Mouse (Mus musculus) retina, embryonic 14.5 days (tissue): ENCODE measurements around the gene Tmem132c.

Source experiments
- DNase-seq: peaks from one replicate; pipeline ENCODE4 v3.0.0-alpha.2; 2015; ENCODE audit warnings: low spot score

Tmem132c gene

GRCm38 (mm10) chr5:127286886-127287285 lies 45.3 kb downstream of the Tmem132c start:
- no peak for DNase-seq

DNA sequence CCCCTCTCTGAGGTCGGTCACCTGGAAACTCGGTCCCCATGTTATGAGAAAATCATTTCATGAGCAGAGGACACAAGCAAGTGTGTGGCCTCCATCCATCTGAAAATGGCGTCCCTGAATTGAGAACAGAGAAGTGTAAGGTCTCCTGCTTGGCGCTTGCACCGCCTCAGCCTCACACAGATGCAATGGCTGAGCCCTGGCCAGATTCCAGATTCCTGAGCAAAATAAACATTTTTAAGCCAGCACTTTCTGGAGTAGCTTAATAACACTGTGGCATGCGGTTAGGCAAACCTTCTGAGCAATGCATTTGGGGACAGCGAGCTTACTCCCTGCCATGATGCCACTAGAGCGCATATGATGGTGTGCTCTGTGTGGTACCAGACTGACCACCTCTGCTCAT lies 48.1 kb downstream of the Tmem132c start:
- DNase-seq: no peak

GRCm38 (mm10) chr5:127290461-127291250 lies 49.0 kb downstream of the Tmem132c start:
- no peak for DNase-seq

GRCm38 (mm10) chr5:127291581-127291980 lies 50.0 kb downstream of the Tmem132c start:
- no peak for DNase-seq

DNA sequence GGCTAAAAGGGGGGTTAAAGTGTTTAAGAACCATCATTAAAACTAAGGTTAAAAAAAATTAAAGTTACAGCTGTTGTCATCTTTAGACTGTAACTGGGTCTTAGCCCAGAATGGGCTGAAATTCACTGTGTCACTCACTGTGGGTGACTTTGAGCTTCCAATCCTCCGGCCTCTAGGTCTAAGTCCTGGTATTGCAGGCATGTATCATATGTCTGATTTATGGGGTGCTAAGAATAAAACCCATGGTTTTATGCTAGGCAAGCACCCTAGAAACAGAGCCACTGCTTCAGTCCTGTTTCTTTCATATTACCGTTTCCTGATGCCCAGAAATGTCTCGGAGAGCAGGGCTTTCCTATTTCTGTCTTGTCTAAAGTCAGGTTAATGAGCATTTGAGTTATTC lies 52.1 kb downstream of the Tmem132c start:
- no peak for DNase-seq

DNA sequence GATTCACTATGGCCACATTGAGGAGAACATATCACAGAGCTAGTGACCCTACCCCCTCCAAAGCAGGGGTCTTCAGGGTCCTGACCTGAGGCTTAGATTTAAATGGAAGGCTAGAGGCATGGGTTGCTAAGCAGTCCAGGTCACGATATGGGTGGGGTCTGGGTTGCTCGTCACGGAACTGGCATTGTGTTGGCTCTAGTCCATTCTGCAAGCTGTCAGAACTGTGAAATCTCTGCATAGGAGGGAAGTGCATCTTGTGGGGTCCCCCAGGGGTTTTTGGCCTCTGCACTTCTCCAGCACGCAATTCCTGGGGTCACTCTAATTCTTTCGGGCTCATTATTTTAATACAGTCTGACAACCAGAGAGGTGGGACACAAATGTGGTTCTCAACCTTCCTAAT lies 55.9 kb downstream of the Tmem132c start:
- DNase-seq: no peak

DNA sequence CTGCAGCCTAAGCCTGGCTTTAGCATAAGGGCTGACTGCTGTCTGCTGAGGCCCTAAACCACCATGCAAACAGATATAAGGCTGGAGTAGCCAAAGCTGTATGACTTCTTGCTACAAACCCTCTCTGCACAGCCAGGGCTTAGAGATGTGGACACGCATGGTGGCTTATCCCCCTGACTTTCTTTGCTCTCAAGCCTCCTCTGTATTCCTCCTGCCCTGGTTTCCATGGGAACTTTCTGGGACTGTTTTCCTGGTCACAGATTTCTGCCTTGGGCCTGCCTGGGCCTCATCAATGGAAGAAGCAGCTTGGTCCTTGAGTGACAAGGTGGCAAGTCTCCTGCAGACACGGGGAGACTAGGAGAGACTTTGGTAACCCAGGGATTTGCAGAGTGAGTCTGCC lies 56.5 kb downstream of the Tmem132c start:
- DNase-seq: no peak

GRCm38 (mm10) chr5:127299010-127299409 lies 57.4 kb downstream of the Tmem132c start:
- DNase-seq: no peak

DNA sequence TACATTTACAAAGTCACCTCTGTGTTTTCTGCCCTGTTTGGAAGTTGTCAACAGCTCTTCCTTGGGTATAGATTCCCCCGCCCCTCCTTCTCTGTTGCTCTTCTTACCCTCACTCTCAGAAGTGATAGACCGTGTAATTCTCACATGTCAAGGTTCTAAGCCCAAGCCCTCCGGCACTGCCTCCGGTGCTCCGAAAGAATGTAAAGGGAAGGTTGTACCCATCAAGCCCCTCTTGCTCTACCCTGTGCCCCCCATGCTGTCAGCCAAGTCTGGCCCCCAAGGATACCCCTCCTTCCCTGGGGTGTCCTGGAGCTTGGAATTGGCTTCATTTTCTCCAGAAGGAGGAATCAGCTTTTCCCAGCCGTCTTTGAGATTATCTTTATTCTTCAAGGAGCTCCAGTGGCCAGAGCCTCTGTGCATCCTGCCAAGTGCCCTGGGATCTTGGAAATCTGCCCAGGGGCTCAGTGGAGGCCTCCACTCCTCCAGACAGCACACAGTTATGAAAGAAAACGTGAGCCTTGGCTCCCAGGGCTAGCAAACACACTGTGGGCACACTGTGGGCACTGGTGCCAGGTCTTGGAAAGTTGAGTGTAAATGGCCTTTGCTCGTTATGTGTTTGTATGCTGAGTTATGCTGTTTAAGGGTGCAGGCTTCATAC lies 59.1 kb downstream of the Tmem132c start:
- no peak for DNase-seq

DNA sequence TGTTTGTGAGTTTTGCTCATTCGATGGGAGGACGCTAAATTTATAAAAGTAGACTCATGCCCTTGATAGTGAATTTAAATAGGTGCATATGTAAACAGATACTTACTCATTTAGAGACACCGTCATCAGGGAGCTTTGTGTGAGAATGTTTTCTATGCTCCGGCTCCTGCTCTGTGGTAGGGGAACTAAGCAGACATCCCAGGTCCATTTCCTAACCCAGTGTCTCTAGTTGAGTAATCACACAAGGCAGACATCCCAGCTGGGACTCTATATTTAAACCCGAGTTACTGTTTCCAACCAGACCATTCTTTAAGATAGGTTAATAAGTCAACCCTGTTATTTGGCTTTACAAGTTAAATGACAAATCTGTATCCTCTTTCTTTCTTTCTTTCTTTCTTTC lies 63.7 kb downstream of the Tmem132c start:
- no peak for DNase-seq

- no peak for DNase-seq
Measured at GRCm38 (mm10) chr5:127305719-127306118, 64.1 kb downstream of the Tmem132c start.

GRCm38 (mm10) chr5:127306726-127307125 lies 65.1 kb downstream of the Tmem132c start:
- no peak for DNase-seq

- DNase-seq: no peak
Measured at GRCm38 (mm10) chr5:127310318-127311004, 68.9 kb downstream of the Tmem132c start.

GRCm38 (mm10) chr5:127311005-127311331 lies 69.4 kb downstream of the Tmem132c start:
- DNase-seq: no peak

- no peak for DNase-seq
Measured at GRCm38 (mm10) chr5:127313634-127314033, 72.0 kb downstream of the Tmem132c start.

DNA sequence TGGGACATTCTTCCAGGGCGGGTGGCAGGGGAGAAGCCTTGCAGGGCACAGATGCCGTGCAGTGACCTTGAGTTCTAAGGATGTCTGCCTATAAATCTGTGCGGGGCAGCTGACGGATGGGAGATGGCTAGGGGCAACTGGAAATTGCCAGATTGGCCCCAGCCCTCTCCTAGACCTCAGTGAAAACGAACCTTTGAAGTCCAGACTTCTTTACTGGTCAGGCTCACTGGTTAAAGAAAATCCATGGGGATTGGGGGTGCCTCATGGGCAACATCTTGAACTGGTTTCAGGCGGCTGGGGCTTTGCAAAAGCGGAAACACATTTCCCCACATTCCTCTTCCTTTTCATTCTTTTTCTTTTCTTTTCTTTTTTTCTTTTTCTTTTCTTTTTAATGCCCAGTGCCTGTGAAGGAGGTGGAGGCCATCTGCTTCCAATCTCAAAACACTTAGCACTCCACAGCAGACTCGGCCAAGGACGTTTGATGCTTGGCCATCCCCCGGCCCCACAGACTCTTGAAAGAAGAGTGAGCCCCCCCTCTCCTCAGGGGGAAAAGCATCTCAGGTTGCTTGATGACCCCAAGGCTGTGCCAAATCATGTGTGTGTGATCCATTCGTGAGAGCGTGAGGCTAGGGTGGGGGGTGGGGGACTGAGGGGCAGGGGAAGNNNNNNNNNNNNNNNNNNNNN lies 77.6 kb downstream of the Tmem132c start:
- DNase-seq: no peak

DNA sequence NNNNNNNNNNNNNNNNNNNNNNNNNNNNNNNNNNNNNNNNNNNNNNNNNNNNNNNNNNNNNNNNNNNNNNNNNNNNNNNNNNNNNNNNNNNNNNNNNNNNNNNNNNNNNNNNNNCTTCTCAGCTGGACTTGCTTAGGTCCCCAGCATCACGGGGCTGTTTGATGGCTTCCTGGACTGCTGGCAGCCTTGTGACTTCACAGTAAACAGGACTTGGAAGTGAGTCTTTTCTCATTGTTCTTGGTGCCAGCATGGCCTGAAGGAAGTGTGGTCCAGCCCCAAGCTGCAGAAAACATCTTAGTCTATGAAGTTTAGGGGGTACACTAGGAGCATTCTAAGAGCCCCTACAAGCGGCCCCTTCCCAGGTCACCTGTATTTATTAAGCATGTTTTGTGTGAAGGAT lies 83.0 kb downstream of the Tmem132c start:
- DNase-seq: no peak

DNA sequence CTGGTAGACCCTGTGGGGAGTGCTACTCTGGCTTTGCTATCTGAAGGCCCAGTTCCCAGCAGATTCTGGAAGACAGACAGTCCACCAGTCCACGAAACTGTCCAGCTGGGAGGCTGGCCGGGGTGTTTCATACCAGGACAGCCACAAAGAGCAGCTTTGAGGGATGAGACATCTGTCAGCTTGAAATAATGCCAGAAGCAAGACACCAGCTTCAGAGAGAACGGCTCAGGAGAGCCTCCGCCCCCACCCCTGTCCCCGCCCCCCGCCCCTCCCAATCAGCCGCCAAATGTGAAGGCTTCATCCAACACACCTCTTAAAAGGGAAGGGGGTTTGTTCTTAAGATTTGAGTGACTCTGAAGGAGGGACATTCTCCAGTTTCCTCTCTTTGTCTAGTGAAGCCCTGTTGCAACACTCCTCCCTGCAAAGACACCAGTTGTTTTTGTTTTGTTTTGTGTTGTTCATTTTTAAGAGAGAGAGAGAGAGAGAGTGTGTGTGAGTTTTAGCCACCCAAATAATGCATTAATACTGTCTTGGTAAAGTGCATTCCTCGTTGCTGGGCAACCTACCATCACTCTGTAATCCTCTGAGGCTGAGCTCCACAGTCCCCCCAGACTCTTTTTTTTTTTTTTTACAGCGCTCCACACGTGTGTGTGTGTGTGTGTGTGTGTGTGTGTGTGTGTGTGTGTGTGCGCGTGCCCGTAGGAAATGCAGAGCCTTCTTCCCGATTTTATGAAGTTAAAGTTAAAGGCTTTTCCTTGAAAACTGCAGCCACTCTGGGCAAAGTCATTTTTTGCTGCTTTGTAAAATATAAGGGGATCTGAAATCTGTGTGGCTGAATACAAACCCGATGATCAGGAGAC lies 94.7 kb downstream of the Tmem132c start:
- peak; percentile 51 for DNase-seq

GRCm38 (mm10) chr5:127336908-127337265 lies 95.3 kb downstream of the Tmem132c start:
- DNase-seq: no peak

DNA sequence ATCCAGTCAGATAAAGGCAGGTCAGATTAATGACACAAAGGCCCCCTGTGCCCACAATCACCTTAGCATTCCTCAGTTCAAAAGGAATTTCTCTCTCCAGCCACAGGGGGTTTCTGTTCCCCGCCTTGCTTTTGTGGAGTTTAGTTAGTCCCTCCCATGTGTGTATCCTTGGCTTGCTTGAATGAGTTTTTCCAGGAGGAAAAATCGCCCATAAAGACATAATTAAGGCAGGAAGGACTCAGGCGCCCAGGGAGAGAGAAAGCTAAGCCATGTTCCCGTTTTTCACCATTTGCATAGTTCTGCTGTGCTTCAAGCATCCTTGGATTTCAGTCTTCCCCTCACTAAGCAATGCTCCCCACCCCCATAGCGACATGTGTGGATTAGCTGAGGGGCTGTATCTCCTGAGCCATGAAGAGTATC lies 97.4 kb downstream of the Tmem132c start:
- DNase-seq: peak; percentile 46

DNA sequence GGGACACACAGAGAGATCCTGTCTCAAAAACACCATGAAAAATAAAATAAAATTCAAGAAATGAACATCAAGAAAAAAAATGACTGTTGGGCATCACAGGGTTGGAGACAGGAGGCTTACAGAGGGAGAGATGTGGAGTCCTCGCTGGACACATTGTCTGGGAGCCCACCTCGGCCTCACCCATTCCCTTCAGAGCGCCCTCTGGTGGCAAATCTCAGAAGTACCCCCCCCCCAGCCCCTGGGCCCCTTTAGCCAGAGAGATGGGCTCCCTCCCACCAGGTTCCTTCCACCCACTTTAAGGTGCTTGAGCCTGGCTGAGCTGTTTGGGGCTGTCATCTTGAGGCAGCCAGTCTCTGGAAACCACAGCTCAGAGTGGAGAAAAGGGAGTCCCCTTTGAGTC lies 99.5 kb downstream of the Tmem132c start:
- peak; percentile 45 for DNase-seq

DNA sequence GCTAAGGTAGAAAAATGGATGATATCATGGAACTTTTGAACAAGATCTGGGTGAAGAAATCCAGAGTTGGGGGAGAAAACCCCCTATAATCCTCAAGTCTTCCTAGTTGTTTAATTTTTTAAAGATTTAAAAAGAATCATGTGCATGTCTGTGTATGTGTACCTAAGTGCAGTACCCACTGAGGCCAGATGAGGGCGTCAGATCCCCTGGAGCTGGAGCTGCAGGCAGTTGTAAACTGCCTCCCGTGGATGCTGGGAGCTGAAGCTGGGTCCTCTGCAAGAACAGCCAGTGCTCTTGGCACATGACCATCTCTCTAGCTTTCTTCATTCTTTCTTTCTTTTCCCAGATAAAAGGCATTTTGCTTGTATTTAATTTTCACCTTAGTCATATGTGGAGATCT lies 103.1 kb downstream of the Tmem132c start:
- no peak for DNase-seq
